Mouse (Mus musculus): ENCODE measurements around the gene Vmn1r78. TPM values are rescaled to one million over a fixed set of nuclear protein-coding genes. Genes with fewer than 3 reads are reported as not detected.
A peak's percentile ranks its signal among the peaks of the same experiment; 100 is the strongest.
"Not testable (repeated sequence)": the region's sequence is repeated elsewhere in the genome, so short reads cannot be mapped to it uniquely, and the experiment has no call there.

Vmn1r78 gene
- not detected for total RNA-seq (2021)
- polyA plus RNA-seq (2012; rRNA removed) = not detected in 2 replicates
- long read RNA-seq = 0 reads

- DNase-seq = peak; percentile 3
Measured at GRCm38 (mm10) chr7:12149957-12150356, at the start of gene Vmn1r78. Vmn1r78 (plus strand) TSS chr7:12150257.

- DNase-seq = not testable (repeated sequence)
Measured at GRCm38 (mm10) chr7:12156463-12156862, 6.4 kb downstream of the Vmn1r78 start.

- not testable (repeated sequence) for DNase-seq
Measured at GRCm38 (mm10) chr7:12170979-12171378, 20.9 kb downstream of the Vmn1r78 start, which contains the start of gene Vmn1r79. Vmn1r79 (plus strand) TSS chr7:12171279.

GRCm38 (mm10) chr7:12172926-12173325 is 22.9 kb downstream of the Vmn1r78 start:
- DNase-seq = peak; percentile 60

- DNase-seq = no peak
Measured at GRCm38 (mm10) chr7:12188986-12189385, 38.9 kb downstream of the Vmn1r78 start, which contains the start of gene Vmn1r80. Vmn1r80 (plus strand) TSS chr7:12189286.

- DNase-seq = no peak
Measured at GRCm38 (mm10) chr7:12204141-12204540, 54.1 kb downstream of the Vmn1r78 start.

Other genes with a start within 250 kb of the Vmn1r78 start
- not detected for gene Vmn1r76, start 212.0 kb upstream of the Vmn1r78 start, total RNA-seq (2021)
- gene Vmn1r76, start 212.0 kb upstream of the Vmn1r78 start, polyA plus RNA-seq (2012; rRNA removed) = not detected in 2 replicates
- gene Vmn1r77, start 113.5 kb upstream of the Vmn1r78 start, total RNA-seq (2021) = not detected
- gene Vmn1r77, start 113.5 kb upstream of the Vmn1r78 start, polyA plus RNA-seq (2012; rRNA removed) = not detected in 2 replicates
- not detected for gene Vmn1r79, start 21.0 kb downstream of the Vmn1r78 start, total RNA-seq (2021)
- gene Vmn1r79, start 21.0 kb downstream of the Vmn1r78 start, polyA plus RNA-seq (2012; rRNA removed) = not detected in 2 replicates
- gene Vmn1r80, start 39.0 kb downstream of the Vmn1r78 start, total RNA-seq (2021) = not detected
- gene Vmn1r80, start 39.0 kb downstream of the Vmn1r78 start, polyA plus RNA-seq (2012; rRNA removed) = not detected in 2 replicates
- not detected for gene Vmn1r81, start 118.0 kb downstream of the Vmn1r78 start, total RNA-seq (2021)
- not detected in 2 replicates for gene Vmn1r81, start 118.0 kb downstream of the Vmn1r78 start, polyA plus RNA-seq (2012; rRNA removed)
- gene Vmn1r82, start 150.2 kb downstream of the Vmn1r78 start, total RNA-seq (2021) = not detected
- not detected in 2 replicates for gene Vmn1r82, start 150.2 kb downstream of the Vmn1r78 start, polyA plus RNA-seq (2012; rRNA removed)
- not detected for gene Vmn1r83, start 179.2 kb downstream of the Vmn1r78 start, total RNA-seq (2021)
- not detected in 2 replicates for gene Vmn1r83, start 179.2 kb downstream of the Vmn1r78 start, polyA plus RNA-seq (2012; rRNA removed)
- not detected for gene Vmn1r84, start 219.0 kb downstream of the Vmn1r78 start, total RNA-seq (2021)
- gene Vmn1r84, start 219.0 kb downstream of the Vmn1r78 start, polyA plus RNA-seq (2012; rRNA removed) = not detected in 2 replicates

Measured in adrenal gland, adult 2 months (tissue).